Mouse (Mus musculus) heart, adult 2 months (tissue): ENCODE measurements around the gene Stk33. TPM values are rescaled to one million over a fixed set of nuclear protein-coding genes. Genes with fewer than 3 reads are reported as not detected.

ENCODE experiments used
- DNase-seq, 2 experiments: peaks; one replicate each; pipeline ENCODE4 v3.0.0; 2021
- H3K27ac ChIP-seq: fragments of 200-600 bp; 2 replicates; pipeline ENCODE4 v1.8.1; 2022
- H3K27me3 ChIP-seq: fragments of 200-500 bp; 2 replicates; pipeline ENCODE4 v1.6.1; 2012; ENCODE audit warnings: mild to moderate bottlenecking, low read length, inconsistent platforms, mixed read lengths; ENCODE audit not compliant: control insufficient read depth, insufficient read depth
- H3K36me3 ChIP-seq: fragments of 200-500 bp; 2 replicates; pipeline ENCODE4 v1.6.1; 2012; ENCODE audit warnings: low read length, inconsistent platforms; ENCODE audit not compliant: control insufficient read depth, insufficient read depth
- H3K4me1 ChIP-seq: fragments of 200-500 bp; 2 replicates; pipeline ENCODE4 v1.6.1; 2011; ENCODE audit warnings: low read length; ENCODE audit not compliant: control insufficient read depth, insufficient read depth
- H3K4me3 ChIP-seq: fragments of 200-600 bp; 2 replicates; pipeline ENCODE4 v1.8.1; 2022
- H3K79me2 ChIP-seq: fragments of 200-500 bp; replicated peaks from 2 replicates; pipeline ENCODE4 v1.6.1; 2012; ENCODE audit warnings: mild to moderate bottlenecking, inconsistent platforms, low read length, moderate library complexity, mixed read lengths; ENCODE audit not compliant: control insufficient read depth, insufficient read depth
- H3K9ac ChIP-seq: fragments of 200-500 bp; 2 replicates; pipeline ENCODE4 v1.6.1; 2012; ENCODE audit warnings: low read depth, mild to moderate bottlenecking, control low read depth, inconsistent platforms, low read length, mixed read lengths
- CTCF ChIP-seq: fragments of 200-600 bp; IDR thresholded peaks from 2 replicates; pipeline ENCODE4 v1.8.1; 2022; ENCODE audit warnings: antibody characterized with exemption, mild to moderate bottlenecking, moderate library complexity
- EP300 ChIP-seq: fragments of 200-500 bp; IDR thresholded peaks from 2 replicates; pipeline ENCODE4 v1.6.1; 2011; ENCODE audit warnings: low read depth, low read length, control low read depth; ENCODE audit not compliant: insufficient read depth
- POLR2A ChIP-seq: fragments of 200-500 bp; IDR thresholded peaks from 2 replicates; pipeline ENCODE4 v1.6.1; 2011; ENCODE audit warnings: mild to moderate bottlenecking, low read depth, low read length, control low read depth; ENCODE audit not compliant: insufficient read depth
- WGBS: fragments of 180-500 bp; shearing (Covaris S2); methylation state at CpG from one replicate; pipeline ENCODE4 v1.1.7; 2018; 5-methylcytosine and 5-hydroxymethylcytosine counted together
- intact Hi-C: fragments of 180-260 bp; cut with DNase I; formaldehyde crosslinking; loops from one replicate; pipeline ENCODE4 v1.15.1; 2025
- long read RNA-seq: library from polyadenylated mRNA; stranded (forward); transcript quantifications from one replicate; pipeline ENCODE4 v2.0.0, GENCODE M21; 2021
- polyA plus RNA-seq: library from polyadenylated mRNA; depleted of rRNA; stranded (reverse); fragments of >200 nt; gene quantifications from 2 replicates; pipeline ENCODE4 v1.2.3, GENCODE M21; 2012; rRNA removed
- total RNA-seq, 2 experiments: library from RNA; stranded (reverse); gene quantifications; 2 replicates each; pipeline ENCODE4 v1.2.3; 2021

Stk33 gene
- total RNA-seq (not detected), polyA plus RNA-seq (0.08 and 0.18 TPM in 2 replicates)
- long read RNA-seq: 0 reads

- intact Hi-C loops: no loop called here
- peak within 1 kb of the TSS; percentile 50 for H3K4me3 ChIP-seq
- no peaks in the 10 kb centered on the region for H3K79me2 ChIP-seq
- no peaks in the 10 kb centered on the region for H3K4me1 ChIP-seq
- H3K27me3 ChIP-seq: peaks cover 2% of the 10 kb centered on the region; the same call in 1 of the 2 replicates
- 3% methylated on average over 62 of the region's 62 CpGs for WGBS
- no peak for TF ChIP-seq EP300
- peak; percentile 64 to 70 for DNase-seq
- H3K27ac ChIP-seq: peak within 1 kb of the TSS; percentile 40
- H3K9ac ChIP-seq: peak within 1 kb of the TSS; percentile 23
- H3K36me3 ChIP-seq: no peaks in the 10 kb centered on the region
These were observed at the start of gene Stk33 for GRCm38 (mm10) chr7:109438781-109439591. Gene Stk33 (minus strand): TSS chr7:109439081.

- TF ChIP-seq EP300: no peak
- no peak for TF ChIP-seq CTCF
- no peak for TF ChIP-seq POLR2A
- 70% methylated on average over 5 of the region's 5 CpGs for WGBS
- intact Hi-C loops: no loop called here
These were observed 45.3 kb upstream of the Stk33 start for GRCm38 (mm10) chr7:109484221-109484620.

GRCm38 (mm10) chr7:109480765-109481197 is 41.9 kb upstream of the Stk33 start:
- no peaks in the 10 kb centered on the region for H3K27me3 ChIP-seq
- no peaks in the 10 kb centered on the region for H3K36me3 ChIP-seq
- TF ChIP-seq EP300 (no peak), CTCF (peak; percentile 47)
- H3K79me2 ChIP-seq: no peaks in the 10 kb centered on the region
- no peak overlapping the region for H3K9ac ChIP-seq
- intact Hi-C loops: no loop called here
- 41% methylated on average over 7 of the region's 7 CpGs for WGBS
- H3K4me1 ChIP-seq: no peaks in the 10 kb centered on the region
- H3K4me3 ChIP-seq: no peak overlapping the region
- DNase-seq: peak; percentile 37 to 49
- no peak overlapping the region for H3K27ac ChIP-seq

More at GRCm38 (mm10) chr7:109484221-109484620, 45.3 kb upstream of the Stk33 start:
- Histone ChIP-seq H3K27ac (no peak overlapping the region), H3K4me3 (no peak overlapping the region), H3K4me1 (no peaks in the 10 kb centered on the region), H3K36me3 (no peaks in the 10 kb centered on the region), H3K79me2 (no peaks in the 10 kb centered on the region), H3K27me3 (no peaks in the 10 kb centered on the region), H3K9ac (no peak overlapping the region)
- no peak for DNase-seq

GRCm38 (mm10) chr7:109477926-109478325 is 39.0 kb upstream of the Stk33 start:
- no peaks in the 10 kb centered on the region for H3K4me1 ChIP-seq
- DNase-seq: no peak
- H3K36me3 ChIP-seq: no peaks in the 10 kb centered on the region
- no peak overlapping the region for H3K4me3 ChIP-seq
- no peaks in the 10 kb centered on the region for H3K27me3 ChIP-seq
- no peak overlapping the region for H3K27ac ChIP-seq
- WGBS: 51% methylated on average over 3 of the region's 3 CpGs
- no peak overlapping the region for H3K9ac ChIP-seq
- no peak for TF ChIP-seq POLR2A
- TF ChIP-seq EP300: no peak
- no peaks in the 10 kb centered on the region for H3K79me2 ChIP-seq
- intact Hi-C loops: no loop called here

- H3K36me3 ChIP-seq: no peaks in the 10 kb centered on the region; the same call in 1 of the 2 replicates
- H3K27me3 ChIP-seq: no peaks in the 10 kb centered on the region
- DNase-seq: no peak
- TF ChIP-seq EP300 (no peak), CTCF (no peak), POLR2A (no peak)
- intact Hi-C loops: no loop called here
- H3K27ac ChIP-seq: no peak overlapping the region
- H3K4me1 ChIP-seq: peaks cover 8% of the 10 kb centered on the region
- H3K79me2 ChIP-seq: no peaks in the 10 kb centered on the region
- no peak overlapping the region for H3K9ac ChIP-seq
- H3K4me3 ChIP-seq: no peak overlapping the region
- WGBS: 53% methylated on average over 4 of the region's 4 CpGs
These were observed 31.8 kb upstream of the Stk33 start for GRCm38 (mm10) chr7:109470700-109471099.

- peak; percentile 29 to 33 for DNase-seq
- TF ChIP-seq POLR2A (no peak), EP300 (0 out of 2 replicates have a peak, but pooled peaks have one; percentile 11)
- H3K27ac ChIP-seq: peak overlapping the region; percentile 57
These were observed 29.4 kb upstream of the Stk33 start for GRCm38 (mm10) chr7:109468262-109468701.

More at GRCm38 (mm10) chr7:109468262-109468701, 29.4 kb upstream of the Stk33 start:
- H3K4me3 ChIP-seq: peak overlapping the region; percentile 14; the same call in 1 of the 2 replicates
- peaks cover 8% of the 10 kb centered on the region for H3K4me1 ChIP-seq
- WGBS: 6% methylated on average over 6 of the region's 6 CpGs
- intact Hi-C loops: no loop called here
- H3K9ac ChIP-seq: no peak overlapping the region
- no peaks in the 10 kb centered on the region; the same call in 1 of the 2 replicates for H3K36me3 ChIP-seq
- no peaks in the 10 kb centered on the region for H3K79me2 ChIP-seq
- no peaks in the 10 kb centered on the region for H3K27me3 ChIP-seq
